Mouse (Mus musculus) mouse embryonic stem cell (cell line): Measurements from ENCODE around the gene Gm21812.
"Not testable (repeated sequence)": the region's sequence is repeated elsewhere in the genome, so short reads cannot be mapped to it uniquely, and the experiment has no call there.

ENCODE experiments used
- in situ Hi-C, 2 experiments: fragments of 300-500 bp; cut with MboI; formaldehyde crosslinking; loops; 1 replicate in 1 of 2; 3 replicates in 1 of 2; pipeline ENCODE4 v1.14.3; 2019 to 2020; ENCODE audit warnings: low sequenced_read_pairs in 2 of 2, low pct_unique_long_range_greater_than_20kb in 1 of 2, mixed read lengths in 1 of 2; ENCODE audit not compliant: unreplicated experiment in 1 of 2

Gm21812 gene

DNA sequence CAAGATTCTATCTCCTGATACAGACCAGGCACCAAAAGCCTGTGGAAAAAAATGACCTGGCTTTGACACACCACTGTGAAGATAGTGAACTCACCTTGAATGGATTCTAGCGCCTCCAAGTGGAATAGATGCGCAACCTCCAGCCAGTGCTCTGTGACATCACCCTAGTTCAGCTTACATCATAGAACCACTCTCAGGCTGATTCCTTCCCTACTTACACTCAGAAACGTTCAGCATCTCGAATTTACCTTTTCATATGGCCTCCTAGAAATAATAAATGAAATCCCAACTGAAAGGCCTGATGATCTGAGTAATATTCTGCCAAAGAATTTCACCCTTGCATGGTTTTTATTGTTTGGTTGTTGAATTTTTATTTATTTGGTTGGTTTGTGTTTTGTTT lies at the start of gene Gm21812:
TSS of gene Gm21812 (minus strand) at position 101 of the 400 bp plus-strand sequence.
- in situ Hi-C loops, result not testable (repeated sequence)
